Mouse (Mus musculus) midbrain, embryonic 12.5 days (tissue): ENCODE data around the gene Folr2. TPM values are rescaled to one million over a fixed set of nuclear protein-coding genes. Genes with fewer than 3 reads are reported as not detected.

Experiments
- ATAC-seq: fragments of 200-750 bp; cut with Nextera tagmentation; 2 replicates; pipeline ENCODE4 v1.8.0; 2017; ENCODE audit warnings: low read depth, moderate TSS enrichment, moderate library complexity; ENCODE audit not compliant: low FRiP score
- H3K27ac ChIP-seq: fragments of 300-500 bp; sonication (generic); replicated peaks from 2 replicates; pipeline ENCODE4 v1.5.1; 2016; ENCODE audit warnings: mild to moderate bottlenecking
- H3K27me3 ChIP-seq: fragments of 300-500 bp; sonication (generic); 2 replicates; pipeline ENCODE4 v1.6.1; 2016; ENCODE audit warnings: mild to moderate bottlenecking
- H3K36me3 ChIP-seq: fragments of 300-500 bp; sonication (generic); 2 replicates; pipeline ENCODE4 v1.6.1; 2016
- H3K4me1 ChIP-seq: fragments of 300-500 bp; sonication (generic); 2 replicates; pipeline ENCODE4 v1.6.1; 2016
- H3K4me2 ChIP-seq: fragments of 300-500 bp; sonication (generic); replicated peaks from 2 replicates; pipeline ENCODE4 v1.6.1; 2016; ENCODE audit warnings: mild to moderate bottlenecking, moderate library complexity
- H3K4me3 ChIP-seq: fragments of 300-500 bp; sonication (generic); 2 replicates; pipeline ENCODE4 v1.5.1; 2016; ENCODE audit warnings: mild to moderate bottlenecking
- H3K9ac ChIP-seq: fragments of 300-500 bp; sonication (generic); replicated peaks from 2 replicates; pipeline ENCODE4 v1.6.1; 2016; ENCODE audit warnings: mild to moderate bottlenecking, moderate library complexity
- H3K9me3 ChIP-seq: fragments of 300-500 bp; sonication (generic); 2 replicates; pipeline ENCODE4 v1.6.1; 2016; ENCODE audit warnings: mild to moderate bottlenecking
- WGBS: fragments of 180-500 bp; shearing (Covaris S2); methylation state at CpG from one replicate; pipeline ENCODE4 v1.1.7; 2016; 5-methylcytosine and 5-hydroxymethylcytosine counted together
- polyA plus RNA-seq: library from polyadenylated mRNA; unstranded; fragments of >200 nt; fragmentation: Nextera tagmentation; extraction: Ambion mirVana; gene quantifications from 2 replicates; pipeline ENCODE4 v1.2.1, GENCODE M21; 2016

Gene Folr2
- polyA plus RNA-seq, 1 experiment from 2014 or later: 4.3 TPM

GRCm38 (mm10) chr7:101862291-101862690 is 5.3 kb upstream of the Folr2 start:
- Histone ChIP-seq H3K4me3 (no peak overlapping the region), H3K27ac (no peak overlapping the region), H3K36me3 (no peaks in the 10 kb centered on the region), H3K4me2 (no peak overlapping the region), H3K9ac (no peak overlapping the region), H3K27me3 (no peaks in the 10 kb centered on the region), H3K4me1 (no peaks in the 10 kb centered on the region), H3K9me3 (no peaks in the 10 kb centered on the region)
- no peak for ATAC-seq
- WGBS: 75% methylated on average over 3 of the region's 3 CpGs

- ATAC-seq: no peak
These were observed 4.0 kb upstream of the Folr2 start for GRCm38 (mm10) chr7:101860978-101861377.

DNA sequence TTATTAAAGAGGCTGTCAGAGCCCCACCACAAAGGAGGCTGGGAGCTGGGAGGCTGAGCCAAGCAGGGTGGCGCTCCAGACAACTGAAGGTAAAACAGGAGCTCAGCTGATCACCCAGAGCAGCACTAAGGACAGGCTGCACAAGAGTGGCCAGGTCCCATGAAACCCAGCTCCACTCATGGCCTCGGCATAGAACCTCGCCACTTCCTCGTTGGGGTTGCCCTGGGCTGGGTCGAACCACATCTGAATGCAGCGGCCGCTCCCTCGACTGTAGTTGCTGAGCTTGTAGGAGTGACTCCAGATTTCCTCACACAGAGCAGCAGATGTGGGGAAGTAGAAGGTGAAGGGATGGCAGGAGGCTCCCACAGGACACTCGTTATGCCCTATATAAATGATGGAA is 1.4 kb upstream of the Folr2 start:
- no peak overlapping the region for H3K4me2 ChIP-seq
- 88% methylated on average over 9 of the region's 9 CpGs for WGBS
- ATAC-seq: no peak

More at GRCm38 (mm10) chr7:101860978-101861377, 4.0 kb upstream of the Folr2 start:
- Histone ChIP-seq H3K9me3 (no peaks in the 10 kb centered on the region), H3K4me3 (no peak overlapping the region), H3K27ac (no peak overlapping the region), H3K9ac (no peak overlapping the region), H3K4me2 (no peak overlapping the region), H3K4me1 (no peaks in the 10 kb centered on the region), H3K27me3 (no peaks in the 10 kb centered on the region), H3K36me3 (no peaks in the 10 kb centered on the region)

DNA sequence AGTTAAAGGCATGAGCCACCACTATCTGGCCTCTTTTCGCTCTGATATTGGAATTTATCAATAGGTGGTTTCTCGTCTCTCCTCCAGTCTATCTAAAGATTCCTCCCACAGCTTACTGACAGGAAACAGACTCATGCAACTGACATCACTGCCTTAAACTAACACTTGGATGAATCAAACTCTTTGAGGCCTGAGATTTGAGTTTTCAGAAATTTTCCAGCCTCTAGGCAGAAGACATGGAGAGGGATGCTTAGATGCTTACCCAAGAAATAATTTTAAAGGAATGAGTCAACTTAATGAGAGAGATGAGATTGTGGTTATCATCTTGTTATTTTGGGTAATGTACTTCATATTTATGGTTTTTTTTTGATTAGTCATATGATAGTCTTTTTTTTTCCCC is 3.2 kb downstream of the Folr2 start:
- no peaks in the 10 kb centered on the region for H3K27me3 ChIP-seq
- H3K4me3 ChIP-seq: no peak overlapping the region
- no peak for ATAC-seq
- no peaks in the 10 kb centered on the region for H3K9me3 ChIP-seq
- no peak overlapping the region for H3K27ac ChIP-seq
- no peaks in the 10 kb centered on the region for H3K4me1 ChIP-seq
- no peaks in the 10 kb centered on the region for H3K36me3 ChIP-seq
- no peak overlapping the region for H3K9ac ChIP-seq
- 88% methylated on average over 2 of the region's 2 CpGs for WGBS
- H3K4me2 ChIP-seq: no peak overlapping the region

More for the DNA sequence above, 1.4 kb upstream of the Folr2 start:
- Histone ChIP-seq H3K4me1 (no peaks in the 10 kb centered on the region), H3K27me3 (no peaks in the 10 kb centered on the region), H3K9me3 (no peaks in the 10 kb centered on the region), H3K27ac (no peak overlapping the region), H3K36me3 (no peaks in the 10 kb centered on the region), H3K9ac (no peak overlapping the region), H3K4me3 (no peak overlapping the region)

DNA sequence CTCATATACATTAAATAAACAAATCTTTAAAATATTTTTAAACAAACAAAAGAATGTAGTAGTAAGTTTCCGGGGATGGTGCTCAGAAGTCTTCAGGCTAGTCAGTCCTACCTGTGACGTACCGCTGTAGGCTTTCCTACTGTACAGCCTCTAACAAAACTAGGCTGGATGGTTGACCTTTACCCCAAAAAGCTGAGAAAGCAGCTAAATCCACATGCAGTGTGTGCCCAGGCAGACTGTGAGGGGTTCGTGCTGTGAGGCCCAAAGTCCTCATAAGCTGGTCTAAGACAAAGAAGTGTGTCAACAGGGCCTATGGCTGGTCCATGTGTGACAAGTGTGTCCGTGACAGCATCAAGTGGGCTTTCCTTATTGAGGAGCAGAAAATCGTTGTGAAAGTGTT is 4.1 kb downstream of the Folr2 start:
- Histone ChIP-seq H3K4me2 (no peak overlapping the region), H3K4me3 (no peak overlapping the region), H3K9me3 (no peaks in the 10 kb centered on the region), H3K27ac (no peak overlapping the region), H3K27me3 (no peaks in the 10 kb centered on the region), H3K4me1 (no peaks in the 10 kb centered on the region), H3K36me3 (no peaks in the 10 kb centered on the region), H3K9ac (no peak overlapping the region)
- no peak for ATAC-seq
- WGBS: 85% methylated on average over 6 of the region's 6 CpGs

- 85% methylated on average over 6 of the region's 6 CpGs for WGBS
- no peak overlapping the region for H3K27ac ChIP-seq
- no peak overlapping the region for H3K4me2 ChIP-seq
- H3K4me1 ChIP-seq: no peaks in the 10 kb centered on the region
- H3K27me3 ChIP-seq: no peaks in the 10 kb centered on the region
- no peak overlapping the region for H3K4me3 ChIP-seq
- ATAC-seq: no peak
- H3K9ac ChIP-seq: no peak overlapping the region
- no peaks in the 10 kb centered on the region for H3K9me3 ChIP-seq
- no peaks in the 10 kb centered on the region for H3K36me3 ChIP-seq
These were observed 5.3 kb downstream of the Folr2 start for GRCm38 (mm10) chr7:101851689-101852088.

- H3K4me2 ChIP-seq: no peak overlapping the region
- H3K27ac ChIP-seq: no peak overlapping the region
- no peaks in the 10 kb centered on the region for H3K4me1 ChIP-seq
- H3K9me3 ChIP-seq: no peaks in the 10 kb centered on the region
- H3K27me3 ChIP-seq: no peaks in the 10 kb centered on the region
- no peak overlapping the region for H3K9ac ChIP-seq
- H3K36me3 ChIP-seq: no peaks in the 10 kb centered on the region
- WGBS: 95% methylated on average over 1 of the region's 1 CpGs
- no peak overlapping the region for H3K4me3 ChIP-seq
- no peak for ATAC-seq
These were observed 9.1 kb downstream of the Folr2 start for GRCm38 (mm10) chr7:101847934-101848333.

- ATAC-seq: no peak
- H3K27ac ChIP-seq: no peak overlapping the region
- H3K4me3 ChIP-seq: no peak overlapping the region
- no peak overlapping the region for H3K4me2 ChIP-seq
- no peaks in the 10 kb centered on the region for H3K27me3 ChIP-seq
- no peak overlapping the region for H3K9ac ChIP-seq
- 81% methylated on average over 6 of the region's 6 CpGs for WGBS
- no peaks in the 10 kb centered on the region for H3K9me3 ChIP-seq
- H3K36me3 ChIP-seq: no peaks in the 10 kb centered on the region
- H3K4me1 ChIP-seq: no peaks in the 10 kb centered on the region
These were observed 12.8 kb downstream of the Folr2 start for GRCm38 (mm10) chr7:101844186-101844585.

DNA sequence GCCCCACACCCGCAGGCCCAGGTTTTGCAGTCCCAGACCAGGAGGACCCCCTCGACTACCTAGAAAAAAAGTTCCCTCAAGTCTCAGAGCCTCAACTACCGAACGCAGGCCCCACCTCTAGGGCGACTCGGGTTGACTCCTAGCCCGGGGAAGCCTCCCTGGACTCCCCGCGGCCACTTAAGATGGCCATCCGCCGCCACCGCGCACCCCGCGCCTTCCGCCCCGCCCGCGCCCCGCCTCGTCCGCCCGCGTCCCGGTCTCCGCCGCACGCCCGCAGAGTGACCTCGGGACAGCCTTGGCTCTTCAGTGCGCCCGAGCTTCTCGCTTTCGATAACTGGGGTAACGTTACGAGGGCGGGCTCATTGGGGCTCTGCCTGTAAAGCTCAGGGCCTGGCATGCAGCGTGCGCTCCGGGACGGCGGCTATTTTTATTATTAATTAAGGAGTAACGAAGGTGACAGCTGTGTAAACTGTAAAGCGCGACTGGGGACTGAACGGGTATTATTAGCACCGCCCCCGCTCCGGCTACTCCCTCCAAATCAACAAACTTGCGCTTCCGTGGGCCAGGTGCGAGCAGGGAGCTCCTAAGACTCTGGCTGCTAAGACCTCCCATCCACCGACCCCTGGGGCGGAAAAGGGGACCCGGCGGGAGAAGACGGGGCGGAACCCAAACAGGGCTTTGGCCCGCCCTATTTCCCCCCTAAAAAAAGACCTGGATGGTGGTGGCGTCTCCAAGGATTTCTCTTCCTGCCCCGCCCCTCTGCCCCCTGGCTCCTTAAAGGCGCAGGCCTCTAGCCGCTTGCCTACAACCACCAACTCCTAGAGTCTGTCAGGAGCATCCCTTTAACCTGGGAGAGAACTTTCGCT is 19.2 kb downstream of the Folr2 start, which contains the start of gene Inppl1:
TSS of gene Inppl1 (minus strand) at position 624 of the 866 bp plus-strand sequence.
- no peaks in the 10 kb centered on the region for H3K9me3 ChIP-seq
- peak within 1 kb of the TSS; percentile 91 for H3K4me2 ChIP-seq
- peak within 1 kb of the TSS; percentile 85 for H3K27ac ChIP-seq
- H3K27me3 ChIP-seq: no peaks in the 10 kb centered on the region; the same call in 1 of the 2 replicates
- peaks cover 4% of the 10 kb centered on the region for H3K36me3 ChIP-seq
- under 1% methylated on average over 64 of the region's 64 CpGs for WGBS
- peak within 1 kb of the TSS; percentile 74 for H3K4me3 ChIP-seq
- H3K9ac ChIP-seq: peak within 1 kb of the TSS; percentile 91
- ATAC-seq: peak; percentile 75
- peaks cover 28% of the 10 kb centered on the region for H3K4me1 ChIP-seq

DNA sequence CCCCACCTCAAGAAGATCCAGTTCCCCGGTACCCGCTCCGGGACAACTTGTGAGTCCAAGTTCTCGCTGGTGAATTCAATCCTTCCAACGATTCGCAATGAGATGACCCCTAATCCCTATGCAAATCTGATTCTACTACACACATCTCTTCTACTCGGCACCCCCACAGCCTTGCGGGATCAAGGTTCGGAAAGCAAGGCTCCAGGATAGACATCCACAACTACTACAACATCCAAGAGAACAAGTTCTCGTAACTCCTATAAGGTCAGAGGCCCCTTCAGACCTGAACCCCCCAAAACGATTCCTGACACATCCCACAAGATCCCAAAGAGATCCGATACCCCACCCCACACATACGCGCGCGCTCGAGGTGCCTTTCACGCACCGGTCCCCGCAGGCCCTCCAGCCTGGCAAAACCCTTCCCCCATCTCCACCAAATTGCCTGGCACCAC is 19.8 kb downstream of the Folr2 start:
- Histone ChIP-seq H3K4me3 (peak overlapping the region; percentile 74), H3K9ac (peak overlapping the region; percentile 91), H3K36me3 (peaks cover 11% of the 10 kb centered on the region), H3K4me2 (peak overlapping the region; percentile 91), H3K4me1 (peaks cover 28% of the 10 kb centered on the region), H3K27me3 (no peaks in the 10 kb centered on the region; the same call in 1 of the 2 replicates), H3K9me3 (no peaks in the 10 kb centered on the region), H3K27ac (peak overlapping the region; percentile 85)
- under 1% methylated on average over 20 of the region's 20 CpGs for WGBS
- ATAC-seq: peak; percentile 10; the same call in 1 of the 2 replicates

- peaks cover 28% of the 10 kb centered on the region for H3K4me1 ChIP-seq
These were observed 20.5 kb downstream of the Folr2 start for GRCm38 (mm10) chr7:101836271-101837153.

More at GRCm38 (mm10) chr7:101836271-101837153, 20.5 kb downstream of the Folr2 start:
- under 1% methylated on average over 62 of the region's 63 CpGs for WGBS
- H3K36me3 ChIP-seq: peaks cover 17% of the 10 kb centered on the region
- no peaks in the 10 kb centered on the region; the same call in 1 of the 2 replicates for H3K27me3 ChIP-seq
- no peaks in the 10 kb centered on the region for H3K9me3 ChIP-seq
- H3K4me2 ChIP-seq: peak overlapping the region; percentile 91
- ATAC-seq: peak; percentile 64
- peak overlapping the region; percentile 91 for H3K9ac ChIP-seq
- H3K4me3 ChIP-seq: peak overlapping the region; percentile 74
- H3K27ac ChIP-seq: peak overlapping the region; percentile 85
